Mouse (Mus musculus) kidney, embryonic 16.5 days (tissue): ENCODE measurements at regions not wholly inside any gene's neighbourhood (a gene's known extent, or its start where the extent isn't known, plus 50 kb on each side); places are given as distances from the start of the nearest gene placed in this dataset.

Experiments
- ATAC-seq: fragments of 200-750 bp; cut with Nextera tagmentation; 2 replicates; pipeline ENCODE4 v1.8.0; 2017; ENCODE audit warnings: moderate TSS enrichment; ENCODE audit not compliant: low FRiP score, low TSS enrichment
- H3K27ac ChIP-seq: fragments of 300-500 bp; sonication (generic); 2 replicates; pipeline ENCODE4 v1.5.1; 2014; ENCODE audit warnings: low read length
- H3K27me3 ChIP-seq: fragments of 300-500 bp; sonication (generic); 2 replicates; pipeline ENCODE4 v1.6.1; 2014; ENCODE audit warnings: low read length, control low read depth, mixed read lengths; ENCODE audit not compliant: insufficient read depth
- H3K36me3 ChIP-seq: fragments of 300-500 bp; sonication (generic); 2 replicates; pipeline ENCODE4 v1.6.1; 2014; ENCODE audit warnings: low read length, control low read depth, mixed read lengths; ENCODE audit not compliant: insufficient read depth
- H3K4me1 ChIP-seq: fragments of 300-500 bp; sonication (generic); 2 replicates; pipeline ENCODE4 v1.6.1; 2014; ENCODE audit warnings: low read length, control low read depth, mixed read lengths; ENCODE audit not compliant: insufficient read depth
- H3K4me2 ChIP-seq: fragments of 300-500 bp; sonication (generic); replicated peaks from 2 replicates; pipeline ENCODE4 v1.6.1; 2014; ENCODE audit warnings: low read depth, low read length
- H3K4me3 ChIP-seq: fragments of 300-500 bp; sonication (generic); 2 replicates; pipeline ENCODE4 v1.5.1; 2014; ENCODE audit warnings: mild to moderate bottlenecking, low read length
- H3K9ac ChIP-seq: fragments of 300-500 bp; sonication (generic); replicated peaks from 2 replicates; pipeline ENCODE4 v1.6.1; 2014; ENCODE audit warnings: low read length
- H3K9me3 ChIP-seq: fragments of 300-500 bp; sonication (generic); 2 replicates; pipeline ENCODE4 v1.6.1; 2016; ENCODE audit warnings: low read length, control low read depth
- WGBS: fragments of 180-500 bp; shearing (Covaris S2); extraction: QIAGEN DNeasy Blood & Tissue Kit; methylation state at CpG from one replicate; pipeline ENCODE4 v1.1.7; 2014; 5-methylcytosine and 5-hydroxymethylcytosine counted together

DNA sequence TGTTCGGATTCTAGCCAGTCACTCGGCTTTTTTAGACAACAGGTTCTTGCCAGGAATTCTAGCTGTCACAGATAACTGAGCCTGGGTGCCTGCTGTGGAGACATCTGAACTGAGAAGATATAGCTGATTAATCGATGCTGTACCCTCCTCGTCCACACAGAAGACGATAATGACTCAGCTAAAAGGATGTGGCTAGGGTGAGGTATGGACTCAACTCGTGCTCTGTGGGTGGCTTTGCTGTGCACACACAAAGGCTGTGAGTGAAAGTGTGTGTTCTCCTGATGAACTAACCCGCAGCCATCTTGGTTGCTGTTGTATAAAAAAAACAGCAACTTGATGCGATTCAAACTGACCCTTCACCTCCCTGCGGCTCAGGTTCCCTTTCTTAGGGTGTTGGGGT lies 158.8 kb upstream of the Igsf21 start:
- no peak overlapping the region for H3K4me2 ChIP-seq
- H3K36me3 ChIP-seq: no peaks in the 10 kb centered on the region
- no peak for ATAC-seq
- H3K4me3 ChIP-seq: no peak overlapping the region
- H3K9me3 ChIP-seq: no peaks in the 10 kb centered on the region
- no peak overlapping the region for H3K27ac ChIP-seq
- H3K4me1 ChIP-seq: no peaks in the 10 kb centered on the region
- no peak overlapping the region for H3K9ac ChIP-seq
- H3K27me3 ChIP-seq: no peaks in the 10 kb centered on the region
- 71% methylated on average over 9 of the region's 9 CpGs for WGBS

- Histone ChIP-seq H3K9me3 (no peaks in the 10 kb centered on the region), H3K4me2 (no peak overlapping the region), H3K36me3 (no peaks in the 10 kb centered on the region), H3K27me3 (no peaks in the 10 kb centered on the region), H3K4me1 (no peaks in the 10 kb centered on the region), H3K9ac (no peak overlapping the region), H3K4me3 (no peak overlapping the region), H3K27ac (no peak overlapping the region)
- WGBS: 45% methylated on average over 8 of the region's 8 CpGs
- no peak for ATAC-seq
Observed at GRCm38 (mm10) chr4:140403128-140403527, 156.5 kb upstream of the Igsf21 start.

GRCm38 (mm10) chr4:140402319-140402718 lies 155.7 kb upstream of the Igsf21 start:
- Histone ChIP-seq H3K4me2 (no peak overlapping the region), H3K4me1 (no peaks in the 10 kb centered on the region), H3K9ac (no peak overlapping the region), H3K27me3 (no peaks in the 10 kb centered on the region), H3K4me3 (no peak overlapping the region), H3K36me3 (no peaks in the 10 kb centered on the region), H3K27ac (no peak overlapping the region), H3K9me3 (no peaks in the 10 kb centered on the region)
- no peak for ATAC-seq
- 67% methylated on average over 7 of the region's 7 CpGs for WGBS

GRCm38 (mm10) chr4:140401632-140402031 lies 155.0 kb upstream of the Igsf21 start:
- Histone ChIP-seq H3K36me3 (no peaks in the 10 kb centered on the region), H3K27ac (no peak overlapping the region), H3K9me3 (no peaks in the 10 kb centered on the region), H3K9ac (no peak overlapping the region), H3K4me2 (no peak overlapping the region), H3K27me3 (no peaks in the 10 kb centered on the region), H3K4me1 (no peaks in the 10 kb centered on the region), H3K4me3 (no peak overlapping the region)
- WGBS: 90% methylated on average over 10 of the region's 10 CpGs
- no peak for ATAC-seq

DNA sequence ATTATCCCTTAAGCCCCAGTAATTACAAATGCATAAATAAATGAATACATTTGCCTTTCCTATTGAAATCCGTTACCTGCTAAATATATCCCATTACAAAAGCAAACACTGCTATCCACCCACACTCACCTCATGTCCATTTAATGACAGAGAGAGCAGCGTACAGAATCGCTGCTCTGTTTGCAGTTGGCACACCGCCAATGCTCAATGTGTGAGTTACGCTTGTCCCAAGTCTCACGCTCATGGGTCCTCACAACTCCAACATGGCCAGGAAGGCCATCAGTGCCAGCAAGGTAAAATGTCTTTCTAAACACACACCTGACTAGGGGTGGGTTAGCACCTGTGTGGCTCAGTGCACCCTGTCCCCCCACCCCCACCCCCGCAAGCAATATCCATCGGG lies 150.0 kb upstream of the Igsf21 start:
- no peak for ATAC-seq
- no peak overlapping the region for H3K4me2 ChIP-seq
- no peak overlapping the region for H3K27ac ChIP-seq
- no peak overlapping the region for H3K9ac ChIP-seq
- H3K4me1 ChIP-seq: no peaks in the 10 kb centered on the region
- no peaks in the 10 kb centered on the region for H3K36me3 ChIP-seq
- H3K27me3 ChIP-seq: 0 out of 2 replicates have a peak, but pooled peaks cover 4% of the 10 kb centered on the region
- WGBS: 53% methylated on average over 8 of the region's 8 CpGs
- no peaks in the 10 kb centered on the region for H3K9me3 ChIP-seq
- no peak overlapping the region for H3K4me3 ChIP-seq

GRCm38 (mm10) chr4:140392290-140392689 lies 145.7 kb upstream of the Igsf21 start:
- Histone ChIP-seq H3K27me3 (0 out of 2 replicates have a peak, but pooled peaks cover 7% of the 10 kb centered on the region), H3K9me3 (no peaks in the 10 kb centered on the region), H3K4me3 (no peak overlapping the region), H3K4me1 (no peaks in the 10 kb centered on the region), H3K36me3 (no peaks in the 10 kb centered on the region), H3K4me2 (no peak overlapping the region), H3K9ac (no peak overlapping the region), H3K27ac (no peak overlapping the region)
- no peak for ATAC-seq
- WGBS: 68% methylated on average over 7 of the region's 7 CpGs

GRCm38 (mm10) chr4:140390684-140391234 lies 144.2 kb upstream of the Igsf21 start:
- Histone ChIP-seq H3K27me3 (0 out of 2 replicates have a peak, but pooled peaks cover 4% of the 10 kb centered on the region), H3K4me2 (no peak overlapping the region), H3K36me3 (no peaks in the 10 kb centered on the region), H3K4me1 (no peaks in the 10 kb centered on the region), H3K27ac (no peak overlapping the region), H3K9me3 (no peaks in the 10 kb centered on the region), H3K9ac (no peak overlapping the region), H3K4me3 (no peak overlapping the region)
- WGBS: 31% methylated on average over 12 of the region's 12 CpGs
- no peak for ATAC-seq

DNA sequence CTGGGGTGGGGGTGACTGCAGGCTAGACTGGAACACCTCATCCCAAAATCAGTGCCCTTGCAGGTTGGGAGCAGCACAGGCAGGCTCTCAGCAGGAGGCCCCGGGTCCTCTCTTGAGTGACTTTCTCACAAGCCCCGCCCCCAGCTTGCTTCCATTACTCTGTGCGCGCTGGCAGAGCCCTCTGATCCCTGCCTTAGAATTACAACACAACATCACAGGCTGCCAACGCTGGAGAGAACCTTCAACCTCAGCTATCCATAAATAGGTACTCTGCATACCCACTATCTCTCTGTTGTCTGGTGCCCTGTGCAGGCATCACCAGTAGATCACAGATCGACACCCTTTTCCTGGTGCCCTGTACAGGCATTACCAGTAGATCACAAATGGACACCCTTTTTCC lies 139.1 kb upstream of the Igsf21 start:
- H3K4me2 ChIP-seq: no peak overlapping the region
- WGBS: 52% methylated on average over 6 of the region's 6 CpGs
- H3K27me3 ChIP-seq: 0 out of 2 replicates have a peak, but pooled peaks cover 3% of the 10 kb centered on the region
- H3K4me3 ChIP-seq: no peak overlapping the region
- H3K9me3 ChIP-seq: no peaks in the 10 kb centered on the region
- 0 out of 2 replicates have a peak, but pooled peaks cover under 1% of the 10 kb centered on the region for H3K4me1 ChIP-seq
- H3K9ac ChIP-seq: no peak overlapping the region
- no peaks in the 10 kb centered on the region for H3K36me3 ChIP-seq
- no peak overlapping the region for H3K27ac ChIP-seq
- no peak for ATAC-seq

DNA sequence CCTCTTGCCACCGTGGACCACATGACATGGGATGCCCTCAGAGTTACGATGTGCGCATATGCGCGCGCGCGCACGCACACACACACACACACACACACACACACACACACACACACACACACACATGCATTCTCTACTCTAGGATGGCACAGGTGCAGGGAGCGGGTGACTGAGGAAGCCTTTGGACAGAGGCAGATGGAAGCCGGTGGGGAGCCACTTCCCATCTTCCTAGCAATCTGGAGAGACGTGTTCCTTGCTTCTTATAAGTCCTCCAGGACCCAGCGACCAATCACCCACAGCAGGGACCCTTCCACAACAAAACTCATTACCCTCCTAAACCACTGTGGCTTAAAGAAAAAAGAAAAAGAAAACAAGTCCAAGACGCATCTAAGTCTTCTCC lies 138.6 kb upstream of the Igsf21 start:
- Histone ChIP-seq H3K4me3 (no peak overlapping the region), H3K4me1 (0 out of 2 replicates have a peak, but pooled peaks cover 3% of the 10 kb centered on the region), H3K36me3 (no peaks in the 10 kb centered on the region), H3K9me3 (no peaks in the 10 kb centered on the region), H3K27ac (no peak overlapping the region), H3K4me2 (no peak overlapping the region), H3K9ac (no peak overlapping the region), H3K27me3 (peaks cover 6% of the 10 kb centered on the region; the same call in 1 of the 2 replicates)
- no peak for ATAC-seq
- WGBS: 92% methylated on average over 14 of the region's 14 CpGs

GRCm38 (mm10) chr4:140383596-140383995 lies 137.0 kb upstream of the Igsf21 start:
- Histone ChIP-seq H3K4me3 (no peak overlapping the region), H3K9ac (no peak overlapping the region), H3K9me3 (no peaks in the 10 kb centered on the region), H3K4me1 (0 out of 2 replicates have a peak, but pooled peaks cover 3% of the 10 kb centered on the region), H3K27ac (no peak overlapping the region), H3K36me3 (no peaks in the 10 kb centered on the region), H3K27me3 (peaks cover 7% of the 10 kb centered on the region; the same call in 1 of the 2 replicates), H3K4me2 (no peak overlapping the region)
- ATAC-seq: no peak
- WGBS: 65% methylated on average over 7 of the region's 7 CpGs
